Mouse (Mus musculus): Measurements from ENCODE around the gene Rsg1.

GRCm38 (mm10) chr4:141196981-141197685 is 16.6 kb upstream of the Rsg1 start:
- TF ChIP-seq PAX5 (IDR thresholded peaks at IDR 0.05; ENCODE audit: low read length), result no peak
- no peak for TF ChIP-seq NRF1 (IDR thresholded peaks at IDR 0.05; ENCODE audit: low read depth, low read length)
- no peak for TF ChIP-seq GABPA (IDR thresholded peaks at IDR 0.05; ENCODE audit: insufficient replicate concordance, low read depth, low read length)
- TF ChIP-seq ETS1 (conservative IDR thresholded peaks at IDR 0.05; ENCODE audit: low read depth, low read length), result no peak
- TF ChIP-seq EP300 (IDR thresholded peaks at IDR 0.05; ENCODE audit: low read length), result no peak
